Mouse (Mus musculus) intestine, postnatal 0 days (tissue): ENCODE measurements around the gene Prune2. TPM values are rescaled to one million over a fixed set of nuclear protein-coding genes. Genes with fewer than 3 reads are reported as not detected.

ENCODE experiments used
- ATAC-seq: fragments of 200-750 bp; cut with Nextera tagmentation; 2 replicates; pipeline ENCODE4 v1.8.0; 2017; ENCODE audit warnings: mild to moderate bottlenecking, moderate TSS enrichment, moderate library complexity
- H3K27ac ChIP-seq: fragments of 300-500 bp; sonication (generic); 2 replicates; pipeline ENCODE4 v1.5.1; 2014; ENCODE audit warnings: mild to moderate bottlenecking, low read depth, low read length, moderate library complexity
- H3K27me3 ChIP-seq: fragments of 300-500 bp; sonication (generic); replicated peaks from 2 replicates; pipeline ENCODE4 v1.6.1; 2014; ENCODE audit warnings: low read length, mixed read lengths; ENCODE audit not compliant: control insufficient read depth, insufficient read depth
- H3K36me3 ChIP-seq: fragments of 300-500 bp; sonication (generic); 2 replicates; pipeline ENCODE4 v1.6.1; 2014; ENCODE audit warnings: mild to moderate bottlenecking, moderate library complexity; ENCODE audit not compliant: control insufficient read depth, insufficient read depth
- H3K4me1 ChIP-seq: fragments of 300-500 bp; sonication (generic); replicated peaks from 2 replicates; pipeline ENCODE4 v1.6.1; 2014; ENCODE audit warnings: antibody characterized with exemption, low read length, mixed read lengths; ENCODE audit not compliant: control insufficient read depth, insufficient read depth
- H3K4me2 ChIP-seq: fragments of 300-500 bp; sonication (generic); replicated peaks from 2 replicates; pipeline ENCODE4 v1.6.1; 2014; ENCODE audit warnings: low read depth, mild to moderate bottlenecking, moderate library complexity
- H3K4me3 ChIP-seq: fragments of 300-500 bp; sonication (generic); 2 replicates; pipeline ENCODE4 v1.5.1; 2014; ENCODE audit warnings: low read depth, low read length
- H3K9ac ChIP-seq: fragments of 300-500 bp; sonication (generic); 2 replicates; pipeline ENCODE4 v1.6.1; 2014; ENCODE audit warnings: mild to moderate bottlenecking, low read depth, low read length
- H3K9me3 ChIP-seq: fragments of 300-500 bp; sonication (generic); 2 replicates; pipeline ENCODE4 v1.6.1; 2016; ENCODE audit warnings: mixed run types; ENCODE audit not compliant: control insufficient read depth
- CTCF ChIP-seq: sonication (generic); IDR thresholded peaks from 2 replicates; pipeline ENCODE4 v1.5.1; 2016; ENCODE audit warnings: low read depth, mild to moderate bottlenecking, control low read depth, antibody characterized with exemption, moderate library complexity
- WGBS: fragments of 180-500 bp; shearing (Covaris S2); extraction: QIAGEN DNeasy Blood & Tissue Kit; methylation state at CpG from one replicate; pipeline ENCODE4 v1.1.7; 2014; 5-methylcytosine and 5-hydroxymethylcytosine counted together
- polyA plus RNA-seq: library from polyadenylated mRNA; unstranded; fragments of >200 nt; fragmentation: Nextera tagmentation; extraction: Ambion mirVana; gene quantifications from 2 replicates; pipeline ENCODE4 v1.2.1, GENCODE M21; 2015

The Prune2 gene
- polyA plus RNA-seq, 1 experiment from 2014 or later: 1.1 TPM

- Histone ChIP-seq H3K4me1 (no peaks in the 10 kb centered on the region), H3K27ac (no peak overlapping the region), H3K4me2 (no peak overlapping the region), H3K9ac (no peak overlapping the region), H3K36me3 (no peaks in the 10 kb centered on the region), H3K27me3 (peaks cover 5% of the 10 kb centered on the region; the same call in 1 of the 2 replicates), H3K9me3 (no peaks in the 10 kb centered on the region), H3K4me3 (no peak overlapping the region)
- 68% methylated on average over 9 of the region's 9 CpGs for WGBS
- ATAC-seq: no peak
- TF ChIP-seq CTCF: no peak
Observed at GRCm38 (mm10) chr19:16950051-16950450, 5.9 kb upstream of the Prune2 start.

- Histone ChIP-seq H3K27ac (no peak overlapping the region), H3K4me1 (no peaks in the 10 kb centered on the region), H3K4me2 (no peak overlapping the region), H3K36me3 (no peaks in the 10 kb centered on the region), H3K9me3 (no peaks in the 10 kb centered on the region), H3K9ac (no peak overlapping the region), H3K4me3 (no peak overlapping the region), H3K27me3 (peaks cover 12% of the 10 kb centered on the region)
- ATAC-seq: no peak
- TF ChIP-seq CTCF: no peak
- 82% methylated on average over 8 of the region's 8 CpGs for WGBS
Observed at GRCm38 (mm10) chr19:16950664-16951363, 5.1 kb upstream of the Prune2 start.

- 77% methylated on average over 6 of the region's 6 CpGs for WGBS
Observed at GRCm38 (mm10) chr19:16954736-16955135, 1.2 kb upstream of the Prune2 start.

GRCm38 (mm10) chr19:16955231-16955612, 696 bp upstream of the Prune2 start:
- no peak for TF ChIP-seq CTCF
- Histone ChIP-seq H3K27ac (no peak overlapping the region), H3K36me3 (no peaks in the 10 kb centered on the region), H3K9ac (no peak overlapping the region), H3K4me2 (peak overlapping the region; percentile 60), H3K27me3 (peaks cover 27% of the 10 kb centered on the region), H3K4me1 (no peaks in the 10 kb centered on the region), H3K9me3 (no peaks in the 10 kb centered on the region), H3K4me3 (no peak overlapping the region)
- ATAC-seq: no peak
- 41% methylated on average over 9 of the region's 9 CpGs for WGBS

More at GRCm38 (mm10) chr19:16954736-16955135, 1.2 kb upstream of the Prune2 start:
- Histone ChIP-seq H3K4me2 (no peak overlapping the region), H3K27me3 (peaks cover 27% of the 10 kb centered on the region), H3K9ac (no peak overlapping the region), H3K4me3 (no peak overlapping the region), H3K36me3 (no peaks in the 10 kb centered on the region), H3K27ac (no peak overlapping the region), H3K9me3 (no peaks in the 10 kb centered on the region), H3K4me1 (no peaks in the 10 kb centered on the region)
- ATAC-seq: no peak
- no peak for TF ChIP-seq CTCF

- no peak for TF ChIP-seq CTCF
- H3K4me2 ChIP-seq: peak overlapping the region; percentile 60
- H3K36me3 ChIP-seq: no peaks in the 10 kb centered on the region
- H3K4me1 ChIP-seq: no peaks in the 10 kb centered on the region
- ATAC-seq: no peak
- WGBS: 4% methylated on average over 7 of the region's 7 CpGs
- H3K9me3 ChIP-seq: no peaks in the 10 kb centered on the region
- peaks cover 27% of the 10 kb centered on the region for H3K27me3 ChIP-seq
- H3K4me3 ChIP-seq: peak overlapping the region; percentile 34
- H3K27ac ChIP-seq: no peak overlapping the region
- no peak overlapping the region for H3K9ac ChIP-seq
Observed at GRCm38 (mm10) chr19:16956319-16956718, 401 bp downstream of the Prune2 start.

- Histone ChIP-seq H3K36me3 (no peaks in the 10 kb centered on the region), H3K4me2 (no peak overlapping the region), H3K27ac (no peak overlapping the region), H3K27me3 (peaks cover 27% of the 10 kb centered on the region), H3K9me3 (no peaks in the 10 kb centered on the region), H3K4me1 (no peaks in the 10 kb centered on the region), H3K9ac (no peak overlapping the region), H3K4me3 (no peak overlapping the region)
- no peak for TF ChIP-seq CTCF
- WGBS: 88% methylated on average over 4 of the region's 4 CpGs
- ATAC-seq: no peak
Observed at GRCm38 (mm10) chr19:16959051-16959450, 3.1 kb downstream of the Prune2 start.
